Mouse (Mus musculus): ENCODE results near the gene Fmo6. TPM values are rescaled to one million over a fixed set of nuclear protein-coding genes. Genes with fewer than 3 reads are reported as not detected.

Fmo6 gene
- not detected in 2 replicates for polyA plus RNA-seq (2015; fragmentation: Nextera tagmentation; extraction: Ambion mirVana)

DNA sequence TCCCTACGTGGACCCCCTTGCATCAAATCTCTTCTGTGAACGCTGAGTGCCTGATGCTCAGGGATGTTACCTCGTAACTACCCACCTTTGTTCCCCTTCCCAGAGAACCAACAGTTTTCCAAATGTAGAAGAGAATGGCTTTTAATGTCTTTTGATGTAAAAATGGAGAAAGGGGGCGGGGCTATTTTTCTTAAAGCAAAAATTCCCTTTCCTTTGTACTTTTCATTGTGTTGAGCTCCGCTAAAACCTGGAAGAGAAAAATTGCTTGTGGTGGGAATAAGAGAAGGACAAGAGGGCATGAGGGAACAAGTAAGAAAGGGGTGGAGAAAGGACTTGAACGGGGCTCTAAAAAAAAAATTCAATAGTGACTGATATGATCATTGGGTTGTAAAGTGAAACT is at the start of gene Fmo6:
Gene Fmo6 (minus strand): TSS at position 101 of the 400 bp plus-strand sequence.
- H3K36me3 ChIP-seq (ENCODE audit: control insufficient read depth, insufficient read depth, low read length) = no peaks in the 10 kb centered on the region
- H3K4me3 ChIP-seq (replicated peaks; ENCODE audit: low read length) = no peak within 1 kb of the TSS
- H3K9ac ChIP-seq (ENCODE audit: low read length) = no peak within 1 kb of the TSS
- no peaks in the 10 kb centered on the region for H3K27me3 ChIP-seq (ENCODE audit: control insufficient read depth, insufficient read depth, low read length)
- peak within 1 kb of the TSS; percentile 65 for H3K27ac ChIP-seq (ENCODE audit: low read length)
- no peaks in the 10 kb centered on the region for H3K9me3 ChIP-seq (replicated peaks; ENCODE audit: control insufficient read depth, low read length)
- no peaks in the 10 kb centered on the region for H3K4me1 ChIP-seq (ENCODE audit: control insufficient read depth, insufficient read depth, low read length)
- no peak within 1 kb of the TSS for H3K4me2 ChIP-seq (ENCODE audit: low read depth, low read length)
- WGBS = 81% methylated on average over 6 of the region's 6 CpGs
- ATAC-seq (ENCODE audit: insufficient read depth, low FRiP score) = no peak

DNA sequence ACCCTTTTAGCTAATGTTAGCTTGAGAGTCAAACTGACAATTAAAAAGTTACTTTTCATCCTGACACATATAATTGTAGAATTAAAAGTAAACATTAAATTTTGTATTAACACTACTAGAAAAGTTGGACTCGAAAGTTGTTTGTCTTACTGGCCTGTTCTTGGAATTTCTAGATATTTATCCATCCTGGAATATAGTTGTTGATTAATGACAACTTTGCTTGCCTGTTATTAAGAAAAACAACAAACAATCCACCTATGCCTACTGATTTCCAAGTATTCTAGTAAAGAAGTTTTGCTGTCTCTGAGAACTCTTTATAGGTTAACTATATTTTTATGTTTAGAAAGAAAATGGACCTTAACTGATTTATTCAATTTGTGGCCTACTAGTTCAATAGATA is 49.5 kb upstream of the Fmo6 start:
- H3K9me3 ChIP-seq (replicated peaks; ENCODE audit: control insufficient read depth, low read length) = no peaks in the 10 kb centered on the region
- no peaks in the 10 kb centered on the region for H3K27me3 ChIP-seq (ENCODE audit: control insufficient read depth, insufficient read depth, low read length)
- H3K4me3 ChIP-seq (replicated peaks; ENCODE audit: low read length) = no peak overlapping the region
- H3K27ac ChIP-seq (ENCODE audit: low read length) = no peak overlapping the region
- H3K4me2 ChIP-seq (ENCODE audit: low read depth, low read length) = no peak overlapping the region
- no peaks in the 10 kb centered on the region for H3K4me1 ChIP-seq (ENCODE audit: control insufficient read depth, insufficient read depth, low read length)
- no peak overlapping the region for H3K9ac ChIP-seq (ENCODE audit: low read length)
- no peaks in the 10 kb centered on the region for H3K36me3 ChIP-seq (ENCODE audit: control insufficient read depth, insufficient read depth, low read length)
- no peak for ATAC-seq (ENCODE audit: insufficient read depth, low FRiP score)
- WGBS = 61% methylated on average over 1 of the region's 1 CpGs

DNA sequence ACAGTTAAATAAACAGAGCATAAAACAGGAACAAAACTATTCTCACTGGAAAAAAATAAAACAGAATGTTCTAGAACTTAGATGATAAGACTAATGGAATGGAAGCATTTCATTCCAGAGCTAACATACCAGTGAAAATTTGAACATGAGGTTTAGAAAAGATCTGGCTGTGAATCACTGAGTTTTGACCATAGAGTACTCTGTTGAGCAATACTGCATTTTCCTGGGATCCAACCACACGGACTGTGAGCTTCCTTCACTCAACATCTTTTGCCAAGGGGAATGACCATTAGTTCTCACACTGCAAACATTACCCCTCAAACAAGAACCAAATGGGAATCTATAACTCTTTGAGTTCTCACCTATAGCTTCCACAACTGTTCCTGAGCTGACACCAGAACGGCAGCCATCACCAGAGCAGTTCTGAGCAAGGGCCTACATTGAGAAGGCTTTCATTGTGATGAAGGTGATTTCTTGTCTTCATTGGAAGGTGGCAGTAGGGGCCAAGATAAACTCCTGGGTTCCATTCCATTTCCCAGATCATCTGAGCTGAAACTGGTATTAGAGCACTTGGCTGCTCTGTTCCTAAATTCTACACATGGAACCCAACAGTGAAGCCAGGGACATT is 48.9 kb upstream of the Fmo6 start:
- H3K27me3 ChIP-seq (ENCODE audit: control insufficient read depth, insufficient read depth, low read length) = no peaks in the 10 kb centered on the region
- H3K4me2 ChIP-seq (ENCODE audit: low read depth, low read length) = no peak overlapping the region
- no peaks in the 10 kb centered on the region for H3K9me3 ChIP-seq (replicated peaks; ENCODE audit: control insufficient read depth, low read length)
- H3K4me1 ChIP-seq (ENCODE audit: control insufficient read depth, insufficient read depth, low read length) = no peaks in the 10 kb centered on the region
- H3K36me3 ChIP-seq (ENCODE audit: control insufficient read depth, insufficient read depth, low read length) = no peaks in the 10 kb centered on the region
- H3K27ac ChIP-seq (ENCODE audit: low read length) = peak overlapping the region; percentile 21; the same call in 1 of the 2 replicates
- no peak for ATAC-seq (ENCODE audit: insufficient read depth, low FRiP score)
- no peak overlapping the region for H3K4me3 ChIP-seq (replicated peaks; ENCODE audit: low read length)
- no peak overlapping the region for H3K9ac ChIP-seq (ENCODE audit: low read length)
- 87% methylated on average over 2 of the region's 2 CpGs for WGBS

DNA sequence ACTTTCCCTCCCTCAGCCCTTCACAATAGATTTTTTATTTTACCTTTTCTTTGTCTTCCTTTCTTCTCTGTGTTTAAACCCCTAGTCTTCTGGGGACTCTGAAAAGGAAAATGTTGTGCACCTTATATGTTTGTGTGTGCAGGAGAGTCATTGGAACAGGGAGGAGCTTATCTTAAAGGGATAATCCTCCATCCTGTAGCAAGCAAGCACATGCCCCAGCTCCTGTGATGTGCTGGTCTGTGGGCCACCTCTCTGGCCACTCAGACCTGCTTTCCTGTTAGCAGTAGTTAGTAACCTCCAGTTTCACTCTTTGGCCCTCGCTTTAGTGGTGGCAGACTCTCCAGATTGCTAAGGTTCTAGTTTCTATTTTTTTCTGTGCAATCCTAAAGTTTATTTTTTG is 47.1 kb upstream of the Fmo6 start, which contains the start of gene Fmo3:
Gene Fmo3 (minus strand): TSS at position 101 of the 400 bp plus-strand sequence.
- Histone ChIP-seq H3K27ac (ENCODE audit: low read length) (no peak within 1 kb of the TSS), H3K4me3 (replicated peaks; ENCODE audit: low read length) (no peak within 1 kb of the TSS), H3K4me2 (ENCODE audit: low read depth, low read length) (no peak within 1 kb of the TSS), H3K9ac (ENCODE audit: low read length) (no peak within 1 kb of the TSS), H3K36me3 (ENCODE audit: control insufficient read depth, insufficient read depth, low read length) (no peaks in the 10 kb centered on the region), H3K4me1 (ENCODE audit: control insufficient read depth, insufficient read depth, low read length) (no peaks in the 10 kb centered on the region), H3K9me3 (replicated peaks; ENCODE audit: control insufficient read depth, low read length) (no peaks in the 10 kb centered on the region), H3K27me3 (ENCODE audit: control insufficient read depth, insufficient read depth, low read length) (no peaks in the 10 kb centered on the region)
- WGBS = 77% methylated on average over 1 of the region's 1 CpGs
- no peak for ATAC-seq (ENCODE audit: insufficient read depth, low FRiP score)

DNA sequence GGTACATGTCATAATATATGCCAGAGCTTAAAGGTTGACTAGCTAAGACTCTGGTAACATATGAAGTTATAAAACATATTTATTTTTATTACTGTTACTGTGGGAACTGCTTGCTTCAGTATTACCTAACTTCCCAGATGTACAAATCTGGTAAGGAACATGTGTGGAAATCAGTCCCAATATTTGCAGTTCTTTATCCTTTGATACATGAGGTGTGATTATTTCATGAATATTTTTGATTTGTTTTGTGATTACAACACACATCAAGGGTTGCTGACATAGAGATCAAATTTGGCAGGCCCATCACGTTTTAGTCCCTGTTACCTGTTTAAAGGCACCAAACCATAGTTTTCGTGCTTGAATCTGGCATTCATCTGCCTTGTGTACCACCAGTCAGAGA is 26.2 kb upstream of the Fmo6 start:
- H3K27ac ChIP-seq (ENCODE audit: low read length) = no peak overlapping the region
- ATAC-seq (ENCODE audit: insufficient read depth, low FRiP score) = no peak
- no peaks in the 10 kb centered on the region for H3K27me3 ChIP-seq (ENCODE audit: control insufficient read depth, insufficient read depth, low read length)
- no peak overlapping the region for H3K9ac ChIP-seq (ENCODE audit: low read length)
- 62% methylated on average over 2 of the region's 2 CpGs for WGBS
- no peaks in the 10 kb centered on the region for H3K9me3 ChIP-seq (replicated peaks; ENCODE audit: control insufficient read depth, low read length)
- H3K4me3 ChIP-seq (replicated peaks; ENCODE audit: low read length) = no peak overlapping the region
- no peaks in the 10 kb centered on the region for H3K36me3 ChIP-seq (ENCODE audit: control insufficient read depth, insufficient read depth, low read length)
- no peak overlapping the region for H3K4me2 ChIP-seq (ENCODE audit: low read depth, low read length)
- H3K4me1 ChIP-seq (ENCODE audit: control insufficient read depth, insufficient read depth, low read length) = no peaks in the 10 kb centered on the region

DNA sequence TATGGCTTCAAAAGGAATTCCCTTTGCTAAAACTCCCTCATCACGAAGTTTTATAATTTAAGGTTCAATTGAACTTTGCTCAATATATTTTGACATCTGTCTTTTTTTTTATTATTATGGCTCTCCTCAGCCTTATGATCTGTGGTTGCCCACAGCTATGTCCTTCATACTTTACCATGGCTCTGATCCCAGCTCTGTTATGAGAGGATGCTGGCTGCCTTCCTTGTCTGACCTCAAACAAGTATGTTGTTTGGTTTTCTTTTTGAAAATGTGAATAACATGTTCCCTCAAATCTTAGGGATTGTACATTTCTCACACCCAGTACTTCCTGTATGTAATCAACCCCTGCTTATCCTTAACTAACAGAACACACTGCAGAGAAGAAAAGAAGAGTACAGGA is 20.1 kb upstream of the Fmo6 start:
- Histone ChIP-seq H3K9me3 (replicated peaks; ENCODE audit: control insufficient read depth, low read length) (no peaks in the 10 kb centered on the region), H3K4me2 (ENCODE audit: low read depth, low read length) (no peak overlapping the region), H3K4me3 (replicated peaks; ENCODE audit: low read length) (no peak overlapping the region), H3K4me1 (ENCODE audit: control insufficient read depth, insufficient read depth, low read length) (no peaks in the 10 kb centered on the region), H3K9ac (ENCODE audit: low read length) (no peak overlapping the region), H3K36me3 (ENCODE audit: control insufficient read depth, insufficient read depth, low read length) (no peaks in the 10 kb centered on the region), H3K27me3 (ENCODE audit: control insufficient read depth, insufficient read depth, low read length) (no peaks in the 10 kb centered on the region), H3K27ac (ENCODE audit: low read length) (no peak overlapping the region)
- WGBS = 85% methylated on average over 1 of the region's 1 CpGs
- ATAC-seq (ENCODE audit: insufficient read depth, low FRiP score) = no peak

DNA sequence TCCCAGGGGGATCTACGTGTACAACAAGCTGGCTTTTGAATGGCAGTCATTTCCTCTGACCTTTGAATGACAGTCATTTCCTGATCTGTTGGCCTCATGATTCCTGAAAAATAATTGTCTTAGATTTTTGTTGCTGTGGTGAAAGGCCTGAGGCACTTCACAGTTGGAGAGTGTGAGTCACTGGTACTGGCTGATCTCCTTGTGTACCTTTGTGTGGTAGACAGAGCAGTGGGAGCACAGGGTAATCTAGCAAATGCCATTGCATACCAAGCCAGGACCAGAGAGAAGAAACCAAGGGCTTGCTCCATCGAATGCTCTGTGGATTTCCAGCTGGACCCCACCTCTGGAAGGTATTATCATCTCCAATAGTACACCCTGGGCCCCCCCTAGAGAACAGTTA is 15.8 kb upstream of the Fmo6 start:
- Histone ChIP-seq H3K36me3 (ENCODE audit: control insufficient read depth, insufficient read depth, low read length) (no peaks in the 10 kb centered on the region), H3K27ac (ENCODE audit: low read length) (no peak overlapping the region), H3K4me3 (replicated peaks; ENCODE audit: low read length) (no peak overlapping the region), H3K4me1 (ENCODE audit: control insufficient read depth, insufficient read depth, low read length) (no peaks in the 10 kb centered on the region), H3K27me3 (ENCODE audit: control insufficient read depth, insufficient read depth, low read length) (no peaks in the 10 kb centered on the region), H3K9me3 (replicated peaks; ENCODE audit: control insufficient read depth, low read length) (no peaks in the 10 kb centered on the region), H3K4me2 (ENCODE audit: low read depth, low read length) (no peak overlapping the region), H3K9ac (ENCODE audit: low read length) (no peak overlapping the region)
- no peak for ATAC-seq (ENCODE audit: insufficient read depth, low FRiP score)
- 58% methylated on average over 2 of the region's 2 CpGs for WGBS

DNA sequence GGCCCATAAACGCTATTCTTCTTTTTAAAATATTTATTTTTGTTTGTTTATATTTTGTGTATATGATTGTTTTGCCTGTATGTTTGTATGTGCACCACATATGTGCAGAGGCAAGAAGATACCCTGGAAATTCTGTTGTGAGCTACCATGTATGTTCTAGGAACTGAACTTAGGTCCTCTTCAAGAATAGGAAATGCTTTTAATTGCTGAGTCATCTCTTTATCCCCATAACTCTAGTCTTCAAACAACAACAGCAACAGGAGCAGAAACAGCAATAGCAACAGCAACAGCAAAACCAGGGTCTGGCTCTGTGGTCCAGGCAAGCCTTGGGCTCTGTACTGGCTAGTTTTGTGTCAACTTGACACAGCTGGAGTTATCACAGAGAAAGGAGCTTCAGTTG is 12.4 kb upstream of the Fmo6 start:
- H3K9me3 ChIP-seq (replicated peaks; ENCODE audit: control insufficient read depth, low read length) = no peaks in the 10 kb centered on the region
- ATAC-seq (ENCODE audit: insufficient read depth, low FRiP score) = no peak
- H3K4me3 ChIP-seq (replicated peaks; ENCODE audit: low read length) = no peak overlapping the region
- no peak overlapping the region for H3K9ac ChIP-seq (ENCODE audit: low read length)
- H3K27ac ChIP-seq (ENCODE audit: low read length) = no peak overlapping the region
- 90% methylated on average over 1 of the region's 1 CpGs for WGBS
- no peaks in the 10 kb centered on the region for H3K4me1 ChIP-seq (ENCODE audit: control insufficient read depth, insufficient read depth, low read length)
- H3K4me2 ChIP-seq (ENCODE audit: low read depth, low read length) = no peak overlapping the region
- H3K27me3 ChIP-seq (ENCODE audit: control insufficient read depth, insufficient read depth, low read length) = no peaks in the 10 kb centered on the region
- no peaks in the 10 kb centered on the region for H3K36me3 ChIP-seq (ENCODE audit: control insufficient read depth, insufficient read depth, low read length)

DNA sequence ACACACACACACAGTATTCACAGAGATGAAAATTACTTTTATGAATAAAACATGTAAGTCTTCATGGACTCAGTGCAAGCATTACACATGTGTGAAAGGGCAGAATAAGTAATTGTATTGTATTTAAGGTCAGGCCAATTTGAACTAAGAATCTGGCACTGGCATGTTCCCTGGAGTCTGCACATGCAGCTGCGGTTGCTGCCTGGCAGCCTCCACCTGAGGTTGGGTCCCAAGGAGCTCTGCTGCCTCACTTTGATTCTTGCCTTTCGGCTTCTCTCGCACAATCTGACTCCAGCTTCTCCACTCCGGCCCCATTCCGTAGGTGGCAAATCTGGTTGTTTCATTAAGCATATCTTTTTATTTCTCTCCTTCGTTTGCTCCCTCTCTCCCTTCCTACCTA is 10.6 kb upstream of the Fmo6 start:
- Histone ChIP-seq H3K4me2 (ENCODE audit: low read depth, low read length) (no peak overlapping the region), H3K27ac (ENCODE audit: low read length) (no peak overlapping the region), H3K4me3 (replicated peaks; ENCODE audit: low read length) (no peak overlapping the region), H3K4me1 (ENCODE audit: control insufficient read depth, insufficient read depth, low read length) (no peaks in the 10 kb centered on the region; the same call in 1 of the 2 replicates), H3K9me3 (replicated peaks; ENCODE audit: control insufficient read depth, low read length) (no peaks in the 10 kb centered on the region), H3K27me3 (ENCODE audit: control insufficient read depth, insufficient read depth, low read length) (no peaks in the 10 kb centered on the region), H3K9ac (ENCODE audit: low read length) (no peak overlapping the region), H3K36me3 (ENCODE audit: control insufficient read depth, insufficient read depth, low read length) (no peaks in the 10 kb centered on the region)
- ATAC-seq (ENCODE audit: insufficient read depth, low FRiP score) = no peak
- 88% methylated on average over 6 of the region's 6 CpGs for WGBS
